Mouse (Mus musculus) neural tube, embryonic 15.5 days (tissue): ENCODE results near the gene Dpysl4. TPM values are rescaled to one million over a fixed set of nuclear protein-coding genes. Genes with fewer than 3 reads are reported as not detected.

Source experiments
- ATAC-seq: fragments of 200-750 bp; cut with Nextera tagmentation; 2 replicates; pipeline ENCODE4 v1.8.0; 2017; ENCODE audit warnings: mild to moderate bottlenecking, moderate TSS enrichment, moderate library complexity; ENCODE audit not compliant: low FRiP score
- H3K27ac ChIP-seq: fragments of 300-500 bp; sonication (generic); replicated peaks from 2 replicates; pipeline ENCODE4 v1.5.1; 2015; ENCODE audit warnings: mild to moderate bottlenecking, inconsistent platforms
- H3K27me3 ChIP-seq: fragments of 300-500 bp; sonication (generic); replicated peaks from 2 replicates; pipeline ENCODE4 v1.6.1; 2015; ENCODE audit warnings: inconsistent platforms
- H3K36me3 ChIP-seq: fragments of 300-500 bp; sonication (generic); 2 replicates; pipeline ENCODE4 v1.6.1; 2015; ENCODE audit warnings: inconsistent platforms
- H3K4me1 ChIP-seq: fragments of 300-500 bp; sonication (generic); 2 replicates; pipeline ENCODE4 v1.6.1; 2015; ENCODE audit warnings: inconsistent platforms
- H3K4me2 ChIP-seq: fragments of 300-500 bp; sonication (generic); 2 replicates; pipeline ENCODE4 v1.6.1; 2015; ENCODE audit warnings: inconsistent platforms, mild to moderate bottlenecking, moderate library complexity
- H3K4me3 ChIP-seq: fragments of 300-500 bp; sonication (generic); replicated peaks from 2 replicates; pipeline ENCODE4 v1.5.1; 2015; ENCODE audit warnings: mild to moderate bottlenecking, inconsistent platforms
- H3K9ac ChIP-seq: fragments of 300-500 bp; sonication (generic); replicated peaks from 2 replicates; pipeline ENCODE4 v1.6.1; 2015; ENCODE audit warnings: mild to moderate bottlenecking, inconsistent platforms
- H3K9me3 ChIP-seq: fragments of 300-500 bp; sonication (generic); replicated peaks from 2 replicates; pipeline ENCODE4 v1.6.1; 2016; ENCODE audit warnings: inconsistent platforms
- WGBS: fragments of 180-500 bp; shearing (Covaris S2); methylation state at CpG from one replicate; pipeline ENCODE4 v1.1.7; 2015; ENCODE audit warnings: mixed read lengths; 5-methylcytosine and 5-hydroxymethylcytosine counted together
- polyA plus RNA-seq: library from polyadenylated mRNA; unstranded; fragments of >200 nt; fragmentation: Nextera tagmentation; extraction: Ambion mirVana; gene quantifications from 2 replicates; pipeline ENCODE4 v1.2.1, GENCODE M21; 2015

Dpysl4 gene
- polyA plus RNA-seq: 153 and 181 TPM in 2 replicates

- peak within 1 kb of the TSS; percentile 94 for H3K9ac ChIP-seq
- 5% methylated on average over 32 of the region's 32 CpGs for WGBS
- H3K4me1 ChIP-seq: peaks cover 51% of the 10 kb centered on the region
- peaks cover 11% of the 10 kb centered on the region for H3K36me3 ChIP-seq
- ATAC-seq: peak; percentile 90
- H3K27ac ChIP-seq: peak within 1 kb of the TSS; percentile 85
- peak within 1 kb of the TSS; percentile 81 for H3K4me3 ChIP-seq
- H3K9me3 ChIP-seq: no peaks in the 10 kb centered on the region
- H3K4me2 ChIP-seq: peak within 1 kb of the TSS; percentile 73
- H3K27me3 ChIP-seq: no peaks in the 10 kb centered on the region
These were observed at the start of gene Dpysl4 for GRCm38 (mm10) chr7:139085629-139086194. Dpysl4 (plus strand) TSS chr7:139086001.

DNA sequence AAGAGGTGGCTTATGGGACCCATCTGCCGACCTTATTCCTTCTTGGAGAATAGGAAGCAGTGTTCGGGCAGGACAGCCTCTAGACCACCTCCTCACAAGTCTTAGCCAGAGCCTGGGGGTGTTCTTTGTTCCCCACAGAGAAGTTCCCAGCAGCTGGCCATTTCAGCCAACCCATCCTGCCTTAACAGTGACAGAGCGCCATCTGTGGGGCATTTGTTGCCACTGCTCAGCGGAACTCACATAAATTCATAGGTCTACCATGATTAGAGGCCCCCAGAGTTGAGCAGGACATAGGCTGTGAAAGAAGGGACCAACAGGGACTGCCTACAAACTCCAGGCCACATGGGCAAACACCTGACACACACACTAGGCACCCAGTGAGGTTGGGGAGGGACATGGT, 22.4 kb upstream of the Dpysl4 start:
- no peak overlapping the region for H3K27ac ChIP-seq
- H3K4me3 ChIP-seq: no peak overlapping the region
- peaks cover 11% of the 10 kb centered on the region; the same call in 1 of the 2 replicates for H3K36me3 ChIP-seq
- 60% methylated on average over 4 of the region's 4 CpGs for WGBS
- no peak overlapping the region for H3K4me2 ChIP-seq
- H3K4me1 ChIP-seq: peaks cover 3% of the 10 kb centered on the region; the same call in 1 of the 2 replicates
- H3K27me3 ChIP-seq: no peaks in the 10 kb centered on the region
- no peak for ATAC-seq
- no peak overlapping the region for H3K9ac ChIP-seq
- H3K9me3 ChIP-seq: no peaks in the 10 kb centered on the region

- H3K4me3 ChIP-seq: no peak overlapping the region
These were observed 17.6 kb upstream of the Dpysl4 start for GRCm38 (mm10) chr7:139068182-139068623.

GRCm38 (mm10) chr7:139074189-139074588, 11.6 kb upstream of the Dpysl4 start:
- Histone ChIP-seq H3K9ac (no peak overlapping the region), H3K36me3 (no peaks in the 10 kb centered on the region), H3K27me3 (no peaks in the 10 kb centered on the region), H3K9me3 (no peaks in the 10 kb centered on the region), H3K4me3 (no peak overlapping the region), H3K27ac (peak overlapping the region; percentile 34), H3K4me2 (no peak overlapping the region), H3K4me1 (peaks cover 53% of the 10 kb centered on the region)
- ATAC-seq: peak; percentile 64; the same call in 1 of the 2 replicates
- WGBS: 7% methylated on average over 6 of the region's 6 CpGs

More at GRCm38 (mm10) chr7:139068182-139068623, 17.6 kb upstream of the Dpysl4 start:
- Histone ChIP-seq H3K4me1 (peaks cover 6% of the 10 kb centered on the region; the same call in 1 of the 2 replicates), H3K36me3 (peaks cover 3% of the 10 kb centered on the region; the same call in 1 of the 2 replicates), H3K9ac (no peak overlapping the region), H3K9me3 (no peaks in the 10 kb centered on the region), H3K27me3 (no peaks in the 10 kb centered on the region), H3K27ac (peak overlapping the region; percentile 38; the same call in 1 of the 2 replicates), H3K4me2 (no peak overlapping the region)
- WGBS: 0% methylated on average over 2 of the region's 2 CpGs
- peak; percentile 84 for ATAC-seq

DNA sequence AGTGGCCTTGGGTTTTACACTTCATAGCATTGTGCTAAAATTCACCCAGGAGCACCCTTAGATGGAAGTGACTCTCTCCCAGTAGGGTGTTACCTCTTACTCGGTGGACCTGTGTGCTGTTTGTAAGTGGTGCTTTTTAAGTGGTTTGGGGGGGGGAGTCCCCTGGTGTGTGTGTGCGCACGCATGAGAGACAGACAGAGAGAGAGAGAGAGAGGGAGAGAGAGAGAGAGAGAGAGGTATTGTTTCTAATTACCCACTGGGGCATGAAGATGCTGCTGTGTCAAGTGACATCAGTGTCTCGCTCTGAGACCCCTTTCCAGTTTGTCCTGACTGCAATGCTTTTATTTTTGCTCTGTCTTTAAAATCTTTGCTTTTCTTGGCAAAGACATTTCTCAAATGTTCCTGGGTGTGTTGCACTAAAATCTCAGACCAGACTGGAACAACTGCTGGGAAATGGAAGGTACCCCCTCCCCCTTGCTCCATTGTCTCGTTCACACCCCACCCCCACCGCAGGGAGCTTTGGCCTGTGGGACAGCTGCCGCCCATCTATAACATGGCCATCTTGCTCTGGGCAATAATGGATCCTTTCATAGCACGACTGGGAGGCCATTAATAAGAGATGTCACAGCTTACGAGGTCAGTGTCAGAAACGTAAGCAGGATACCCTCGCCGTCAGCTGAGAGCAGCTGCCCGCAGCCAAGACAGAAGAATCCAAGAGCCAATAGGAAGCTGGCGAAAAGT, 10.6 kb upstream of the Dpysl4 start:
- Histone ChIP-seq H3K9ac (no peak overlapping the region), H3K27me3 (no peaks in the 10 kb centered on the region), H3K36me3 (no peaks in the 10 kb centered on the region), H3K9me3 (no peaks in the 10 kb centered on the region), H3K27ac (peak overlapping the region; percentile 34; the same call in 1 of the 2 replicates), H3K4me1 (peaks cover 53% of the 10 kb centered on the region), H3K4me2 (no peak overlapping the region), H3K4me3 (no peak overlapping the region)
- 7% methylated on average over 14 of the region's 14 CpGs for WGBS
- no peak for ATAC-seq

DNA sequence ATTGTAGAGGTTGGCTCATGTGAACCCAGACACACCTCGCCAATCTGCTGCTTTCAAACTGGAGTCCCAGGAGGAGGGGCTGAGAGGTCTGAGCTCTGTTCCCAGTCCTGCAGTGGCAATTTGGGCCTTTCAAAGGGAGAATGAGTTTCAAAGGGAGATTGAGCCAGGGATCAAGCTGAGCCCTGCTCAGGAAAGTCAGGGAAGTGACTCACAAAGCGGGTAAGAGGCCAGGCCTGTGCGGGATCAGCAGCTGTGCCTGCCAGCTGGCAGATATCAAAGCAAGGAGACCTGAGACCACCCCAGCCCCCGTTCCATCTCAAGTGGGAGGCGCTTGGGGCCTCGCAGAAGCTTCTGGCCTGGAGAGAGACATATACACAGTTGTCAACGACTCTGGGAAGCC, 8.5 kb upstream of the Dpysl4 start:
- H3K9ac ChIP-seq: no peak overlapping the region
- no peaks in the 10 kb centered on the region for H3K9me3 ChIP-seq
- H3K27ac ChIP-seq: peak overlapping the region; percentile 29
- peaks cover 60% of the 10 kb centered on the region for H3K4me1 ChIP-seq
- H3K36me3 ChIP-seq: no peaks in the 10 kb centered on the region
- no peak for ATAC-seq
- no peaks in the 10 kb centered on the region for H3K27me3 ChIP-seq
- no peak overlapping the region for H3K4me2 ChIP-seq
- 14% methylated on average over 7 of the region's 7 CpGs for WGBS
- H3K4me3 ChIP-seq: no peak overlapping the region

DNA sequence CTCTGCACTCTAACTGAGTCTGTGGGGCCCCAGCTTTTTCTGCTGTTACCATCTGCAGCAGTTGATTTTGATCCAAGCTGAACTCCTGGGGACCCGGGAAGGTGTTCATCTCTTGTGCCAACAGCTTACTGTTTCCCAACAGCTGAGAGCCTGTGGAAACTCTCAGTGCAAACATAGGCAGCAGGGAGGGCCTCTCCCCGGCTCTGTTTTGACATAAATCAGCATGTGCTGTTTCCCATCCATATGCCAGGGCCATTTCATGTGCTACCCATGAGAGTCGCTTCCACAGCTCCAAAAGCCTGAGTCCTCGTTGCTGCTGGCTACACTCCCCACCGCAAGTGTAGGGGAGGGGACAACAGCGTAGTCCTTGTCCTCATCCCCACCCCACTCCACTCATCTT, 7.6 kb upstream of the Dpysl4 start:
- Histone ChIP-seq H3K27me3 (no peaks in the 10 kb centered on the region), H3K4me3 (no peak overlapping the region), H3K9ac (no peak overlapping the region), H3K4me2 (no peak overlapping the region), H3K9me3 (no peaks in the 10 kb centered on the region), H3K36me3 (no peaks in the 10 kb centered on the region), H3K4me1 (peaks cover 61% of the 10 kb centered on the region), H3K27ac (peak overlapping the region; percentile 29)
- ATAC-seq: peak; percentile 19; the same call in 1 of the 2 replicates
- WGBS: 12% methylated on average over 6 of the region's 6 CpGs

- no peak overlapping the region for H3K27ac ChIP-seq
- no peaks in the 10 kb centered on the region for H3K9me3 ChIP-seq
- ATAC-seq: no peak
- H3K4me1 ChIP-seq: peaks cover 57% of the 10 kb centered on the region
- H3K4me3 ChIP-seq: no peak overlapping the region
- no peak overlapping the region for H3K9ac ChIP-seq
- no peaks in the 10 kb centered on the region for H3K27me3 ChIP-seq
- H3K4me2 ChIP-seq: no peak overlapping the region
- H3K36me3 ChIP-seq: no peaks in the 10 kb centered on the region
- WGBS: 73% methylated on average over 7 of the region's 7 CpGs
These were observed 6.7 kb upstream of the Dpysl4 start for GRCm38 (mm10) chr7:139079141-139079540.

GRCm38 (mm10) chr7:139080714-139081113, 5.1 kb upstream of the Dpysl4 start:
- Histone ChIP-seq H3K4me1 (peaks cover 46% of the 10 kb centered on the region), H3K27ac (no peak overlapping the region), H3K9me3 (no peaks in the 10 kb centered on the region), H3K36me3 (no peaks in the 10 kb centered on the region), H3K27me3 (no peaks in the 10 kb centered on the region), H3K9ac (no peak overlapping the region), H3K4me3 (no peak overlapping the region), H3K4me2 (no peak overlapping the region)
- ATAC-seq: no peak
- WGBS: 69% methylated on average over 4 of the region's 4 CpGs

DNA sequence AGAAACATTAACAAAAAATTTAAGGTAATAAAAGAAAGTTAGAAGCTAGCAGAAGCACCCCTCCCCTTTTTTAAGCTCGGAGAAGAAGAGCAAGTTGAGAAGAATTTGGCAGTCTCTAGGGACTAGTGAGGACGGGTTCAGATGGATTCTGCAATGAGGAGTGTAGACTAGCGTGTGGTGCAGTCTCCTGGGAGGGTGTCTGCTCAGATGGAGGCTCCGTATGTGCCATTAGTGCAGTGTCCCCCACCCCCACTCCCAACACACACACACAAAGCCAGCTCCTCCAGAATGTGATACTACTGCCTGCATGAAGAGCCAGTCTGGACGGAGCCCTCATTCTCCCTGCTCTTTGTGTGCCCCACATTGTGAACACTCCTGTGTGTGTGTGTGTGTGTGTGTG, 4.6 kb upstream of the Dpysl4 start:
- no peak overlapping the region for H3K4me3 ChIP-seq
- no peaks in the 10 kb centered on the region for H3K36me3 ChIP-seq
- peaks cover 42% of the 10 kb centered on the region for H3K4me1 ChIP-seq
- 28% methylated on average over 5 of the region's 5 CpGs for WGBS
- no peak overlapping the region for H3K27ac ChIP-seq
- no peaks in the 10 kb centered on the region for H3K9me3 ChIP-seq
- H3K27me3 ChIP-seq: no peaks in the 10 kb centered on the region
- no peak overlapping the region for H3K4me2 ChIP-seq
- H3K9ac ChIP-seq: no peak overlapping the region
- ATAC-seq: no peak

- H3K27ac ChIP-seq: no peak overlapping the region
- 59% methylated on average over 8 of the region's 8 CpGs for WGBS
- H3K36me3 ChIP-seq: no peaks in the 10 kb centered on the region
- H3K4me1 ChIP-seq: peaks cover 38% of the 10 kb centered on the region
- no peak overlapping the region for H3K4me2 ChIP-seq
- no peaks in the 10 kb centered on the region for H3K27me3 ChIP-seq
- H3K9ac ChIP-seq: no peak overlapping the region
- no peak overlapping the region for H3K4me3 ChIP-seq
- no peaks in the 10 kb centered on the region for H3K9me3 ChIP-seq
- ATAC-seq: no peak
These were observed 3.5 kb upstream of the Dpysl4 start for GRCm38 (mm10) chr7:139082281-139082680.

DNA sequence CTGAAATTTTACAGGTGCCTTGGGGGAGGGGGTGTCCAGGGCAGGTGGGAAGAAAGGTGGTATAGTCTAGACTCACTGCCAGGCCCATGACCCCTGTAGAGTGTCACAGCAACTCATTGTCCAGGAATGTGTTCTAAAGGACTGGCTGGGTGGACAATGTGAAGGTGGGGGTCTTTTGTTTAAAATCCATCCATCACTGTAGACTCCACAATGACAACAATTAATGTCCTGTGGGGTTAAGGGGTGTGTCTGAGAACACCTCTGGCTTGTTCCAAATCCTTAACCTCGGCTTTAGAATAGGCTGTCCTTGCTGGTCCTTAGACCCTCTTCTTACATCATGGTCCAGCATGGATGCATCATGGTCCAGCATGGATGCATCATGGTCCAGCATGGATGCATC, 1.5 kb upstream of the Dpysl4 start:
- Histone ChIP-seq H3K4me1 (peaks cover 41% of the 10 kb centered on the region), H3K4me3 (no peak overlapping the region)

More for the DNA sequence above, 1.5 kb upstream of the Dpysl4 start:
- H3K9me3 ChIP-seq: no peaks in the 10 kb centered on the region
- no peak for ATAC-seq
- H3K36me3 ChIP-seq: no peaks in the 10 kb centered on the region
- H3K4me2 ChIP-seq: no peak overlapping the region
- H3K27me3 ChIP-seq: no peaks in the 10 kb centered on the region
- no peak overlapping the region for H3K9ac ChIP-seq
- 6% methylated on average over 1 of the region's 1 CpGs for WGBS
- no peak overlapping the region for H3K27ac ChIP-seq
